Mouse (Mus musculus): ENCODE results near the gene Fam241b.
A peak's percentile ranks its signal among the peaks of the same experiment; 100 is the strongest.

- TF ChIP-seq CTCF (conservative IDR thresholded peaks at IDR 0.05; ENCODE audit: low read length) (peak; percentile 96), POU5F1 (IDR thresholded peaks at IDR 0.05; ENCODE audit: borderline replicate concordance, low read length) (no peak), NANOG (IDR thresholded peaks at IDR 0.05; ENCODE audit: borderline replicate concordance, low read length) (no peak)
Measured at GRCm38 (mm10) chr10:62183053-62183452, 39.3 kb upstream of the Fam241b start.

All from E14TG2a.4 (cell line).